Mouse (Mus musculus) bone marrow macrophage, adult 2 months (primary cell): ENCODE data around the gene Edar. TPM values are rescaled to one million over a fixed set of nuclear protein-coding genes. Genes with fewer than 3 reads are reported as not detected.
"Not testable (repeated sequence)": the region's sequence is repeated elsewhere in the genome, so short reads cannot be mapped to it uniquely, and the experiment has no call there.

Experiments
- H3K27ac ChIP-seq: 2 replicates; pipeline ENCODE4 v1.5.1; 2012; ENCODE audit warnings: low read depth, low read length; ENCODE audit not compliant: insufficient read depth
- H3K4me1 ChIP-seq: 2 replicates; pipeline ENCODE4 v1.6.1; 2012; ENCODE audit warnings: low read length; ENCODE audit not compliant: control insufficient read depth, insufficient read depth
- H3K4me3 ChIP-seq: 2 replicates; pipeline ENCODE4 v1.5.1; 2012; ENCODE audit warnings: mild to moderate bottlenecking, low read length, moderate library complexity; ENCODE audit not compliant: insufficient read depth
- CTCF ChIP-seq: IDR thresholded peaks from 2 replicates; pipeline ENCODE4 v1.5.1; 2012; ENCODE audit warnings: low read depth, mild to moderate bottlenecking, low read length, moderate library complexity
- POLR2A ChIP-seq: IDR thresholded peaks from 2 replicates; pipeline ENCODE4 v1.6.1; 2012; ENCODE audit warnings: mild to moderate bottlenecking, low read depth, low read length, borderline replicate concordance
- polyA plus RNA-seq: library from polyadenylated mRNA; stranded (reverse); fragments of >200 nt; gene quantifications from 2 replicates; pipeline ENCODE4 v1.2.4, GENCODE M21; 2012; ENCODE audit not compliant: missing spikeins, insufficient read depth, insufficient read length

Edar gene
- not detected in 2 replicates for polyA plus RNA-seq

DNA sequence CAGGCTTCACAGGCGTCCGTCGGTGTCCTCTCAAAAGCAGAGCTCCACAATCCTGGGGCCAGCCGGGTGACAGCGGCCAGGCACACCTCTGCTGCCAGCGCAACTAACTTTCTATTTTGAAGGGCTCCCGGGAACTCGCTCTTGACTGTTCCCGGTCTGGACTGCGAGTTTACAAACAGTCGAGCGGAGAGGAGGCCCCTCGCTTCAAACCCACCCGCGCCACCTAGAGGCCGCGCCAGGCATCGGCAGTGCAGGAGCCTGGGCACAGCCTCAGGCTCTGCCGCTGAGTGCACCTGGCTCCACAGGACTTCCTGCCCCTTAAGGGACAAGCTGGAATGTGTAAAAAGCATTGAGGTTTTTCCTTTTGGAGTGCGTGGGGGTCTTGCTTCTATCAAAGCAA is at the start of gene Edar:
TSS of gene Edar (minus strand) at position 122 of the 400 bp plus-strand sequence.
- TF ChIP-seq CTCF (peak; percentile 43), POLR2A (no peak)
- no peak within 1 kb of the TSS for H3K27ac ChIP-seq
- no peaks in the 10 kb centered on the region for H3K4me1 ChIP-seq
- H3K4me3 ChIP-seq, result no peak within 1 kb of the TSS

DNA sequence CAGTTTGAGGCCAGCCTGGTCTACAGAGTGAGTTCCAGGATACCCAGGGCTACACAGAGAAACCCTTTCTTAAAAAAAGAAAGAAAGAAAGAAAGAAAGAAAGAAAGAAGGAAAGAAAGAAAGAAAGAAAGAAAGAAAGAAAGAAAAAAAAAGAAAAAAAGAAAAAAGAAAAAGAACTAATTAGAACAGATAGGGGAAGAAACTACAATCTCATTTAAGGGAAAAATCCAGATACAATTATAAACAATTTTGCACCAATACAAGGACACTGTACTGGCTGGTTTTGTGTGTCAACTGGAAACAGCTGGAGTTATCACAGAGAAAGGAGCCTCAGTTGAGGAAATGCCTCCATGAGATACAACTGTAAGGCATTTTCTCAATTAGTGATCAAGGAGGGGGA is 42.7 kb upstream of the Edar start, which contains the start of gene Gm17542:
TSS of gene Gm17542 (minus strand) at position 101 of the 400 bp plus-strand sequence.
- H3K4me1 ChIP-seq, H3K27ac ChIP-seq, H3K4me3 ChIP-seq: not testable (repeated sequence)

DNA sequence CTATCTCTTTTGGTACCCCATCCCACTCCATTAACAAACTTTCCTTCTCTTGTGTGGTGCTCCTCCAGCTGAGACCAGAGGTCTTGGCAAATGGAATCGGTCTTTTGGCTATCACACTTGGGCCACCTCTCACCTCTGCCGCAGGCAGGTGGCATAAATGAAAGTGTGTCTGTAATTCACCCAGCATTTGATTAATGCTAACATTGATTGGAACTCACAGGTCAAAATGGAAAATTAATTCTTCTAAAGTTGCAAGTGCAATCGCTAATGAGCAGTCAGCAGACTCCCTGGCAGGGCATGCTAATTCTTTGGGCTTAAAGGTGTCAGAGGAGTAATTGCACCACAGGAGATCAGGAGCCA is 39.3 kb upstream of the Edar start:
- Histone ChIP-seq H3K4me1 (no peaks in the 10 kb centered on the region), H3K4me3 (peak overlapping the region; percentile 26; the same call in 1 of the 2 replicates), H3K27ac (no peak overlapping the region)
- no peak for TF ChIP-seq CTCF
- no peak for TF ChIP-seq POLR2A

DNA sequence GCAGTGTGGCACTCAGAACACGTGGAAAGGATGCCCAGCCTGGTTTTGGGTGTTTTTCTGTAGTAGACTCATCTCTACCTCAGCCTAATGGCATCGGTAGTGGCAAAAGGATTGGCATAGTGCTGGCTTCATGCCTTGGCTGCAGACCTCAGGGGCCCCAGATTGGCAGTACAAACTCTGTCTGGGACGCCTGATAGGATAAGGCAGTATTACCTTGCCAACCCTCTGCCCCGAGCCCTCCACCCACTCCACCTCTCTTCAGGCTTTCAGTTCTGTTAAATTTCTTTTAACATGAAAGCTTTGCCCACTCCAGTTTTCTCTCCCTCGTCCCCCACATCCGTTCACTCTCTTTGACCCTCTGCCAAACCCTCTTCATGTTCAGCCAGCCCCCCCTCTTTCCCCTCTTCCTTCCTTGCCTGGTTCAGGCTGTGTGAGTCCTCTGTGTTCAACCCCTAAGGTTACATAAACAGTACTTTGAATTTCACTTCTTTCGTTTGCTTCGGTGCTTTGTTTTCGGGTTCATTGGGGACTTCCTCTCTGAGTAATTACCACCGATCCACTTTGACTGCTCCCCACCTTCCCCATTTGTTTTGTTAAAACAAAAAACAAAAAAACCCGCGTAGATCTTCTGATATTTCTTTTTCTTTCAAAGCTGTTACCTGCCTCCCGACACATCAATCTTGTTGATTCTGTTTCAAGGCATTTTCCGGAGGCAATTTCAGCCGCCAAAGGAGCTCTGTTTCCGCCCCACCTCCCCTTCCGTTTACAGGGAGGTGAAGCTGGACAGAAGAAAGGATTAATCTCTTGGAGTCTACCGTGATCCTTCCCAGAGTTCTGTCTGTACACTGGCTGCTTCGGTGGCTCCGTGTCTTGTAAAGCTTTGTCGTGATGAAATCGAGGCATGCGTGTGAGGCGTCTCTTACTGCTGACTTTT is 38.7 kb upstream of the Edar start:
- peak overlapping the region; percentile 26 for H3K4me3 ChIP-seq
- TF ChIP-seq CTCF, result no peak
- TF ChIP-seq POLR2A, result no peak
- no peak overlapping the region for H3K27ac ChIP-seq
- H3K4me1 ChIP-seq, result no peaks in the 10 kb centered on the region

DNA sequence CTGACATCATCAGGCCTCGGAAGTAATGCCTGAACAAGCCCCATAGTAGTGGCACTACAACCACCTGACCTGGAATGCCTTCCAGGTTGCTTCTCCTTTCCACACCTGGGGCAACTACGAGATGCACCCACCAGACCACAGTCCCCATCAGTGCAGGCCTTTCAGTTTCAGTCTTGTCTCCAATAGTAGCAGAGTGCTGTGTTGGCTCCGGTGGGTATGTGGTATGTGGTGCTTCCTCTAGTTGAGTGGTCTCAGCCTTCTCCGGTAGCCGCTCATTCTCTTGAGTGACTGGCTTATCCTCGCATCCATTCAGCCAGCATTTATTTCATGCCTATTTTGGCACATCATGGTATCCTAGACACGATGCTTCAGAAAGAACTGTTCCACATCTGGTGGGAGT is 37.8 kb upstream of the Edar start:
- no peaks in the 10 kb centered on the region for H3K4me1 ChIP-seq
- TF ChIP-seq CTCF (no peak), POLR2A (no peak)
- H3K4me3 ChIP-seq, result no peak overlapping the region
- no peak overlapping the region for H3K27ac ChIP-seq

DNA sequence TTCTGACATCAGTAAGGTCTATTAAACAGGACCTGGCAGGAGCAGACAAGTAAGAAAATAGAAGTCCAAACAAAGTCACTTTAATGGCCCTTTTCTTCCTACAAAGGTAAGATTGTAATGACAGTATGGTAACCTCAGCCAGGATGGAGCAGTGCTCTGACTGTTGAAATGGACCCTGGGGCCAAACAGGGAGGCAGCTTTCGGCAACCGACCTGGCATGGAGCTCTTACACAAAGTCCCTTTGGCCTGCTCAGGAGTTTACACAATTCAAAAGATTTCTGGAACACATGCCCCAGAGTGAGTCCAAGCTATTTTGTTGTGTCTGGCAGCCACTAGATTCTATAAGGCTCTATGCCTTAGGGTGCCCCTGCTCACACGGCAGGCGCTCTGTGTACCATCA is 33.6 kb upstream of the Edar start:
- Histone ChIP-seq H3K27ac (no peak overlapping the region), H3K4me1 (no peaks in the 10 kb centered on the region), H3K4me3 (no peak overlapping the region)
- TF ChIP-seq POLR2A, result no peak
- no peak for TF ChIP-seq CTCF

DNA sequence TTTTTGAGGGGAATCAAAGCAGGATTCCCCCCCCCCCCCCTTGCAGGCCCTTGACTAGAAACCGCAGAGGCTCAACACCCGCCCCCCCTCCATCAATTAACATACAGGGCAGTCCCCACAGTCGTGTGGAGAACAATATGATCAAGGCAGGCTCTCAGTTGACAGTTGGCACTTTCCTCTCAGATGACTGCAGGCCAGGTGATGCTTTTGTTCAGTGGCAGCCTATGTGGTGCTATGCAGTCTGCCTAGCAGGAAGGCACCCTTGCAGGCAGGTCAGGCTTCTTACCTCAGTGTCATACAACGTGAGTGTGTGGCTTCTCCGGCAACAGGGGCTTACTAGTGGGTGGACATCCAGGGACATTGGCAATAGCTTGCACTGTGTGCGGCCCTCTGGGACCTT is 25.1 kb upstream of the Edar start:
- no peak for TF ChIP-seq CTCF
- no peak for TF ChIP-seq POLR2A
- H3K4me1 ChIP-seq, result no peaks in the 10 kb centered on the region
- H3K27ac ChIP-seq, result no peak overlapping the region
- H3K4me3 ChIP-seq, result no peak overlapping the region

DNA sequence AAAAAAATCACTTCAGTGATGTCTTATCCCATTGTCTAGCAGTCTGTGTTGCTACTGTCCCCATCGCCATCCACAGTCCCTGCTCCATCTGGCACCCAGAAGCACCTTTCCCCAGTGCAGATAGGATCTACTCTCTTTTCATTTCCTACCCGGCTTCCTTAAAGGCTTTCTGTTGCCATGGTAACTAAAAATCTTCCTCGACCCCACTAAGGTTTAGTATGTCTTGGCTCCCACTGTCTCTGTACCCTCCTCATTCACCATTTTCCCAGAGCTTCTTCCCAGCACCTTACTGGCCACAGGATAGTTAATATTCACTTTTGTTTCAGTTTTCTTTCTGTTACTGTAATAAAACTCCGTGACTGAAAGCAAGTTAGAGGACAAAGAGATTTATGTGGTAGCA is 24.7 kb upstream of the Edar start:
- no peaks in the 10 kb centered on the region for H3K4me1 ChIP-seq
- H3K4me3 ChIP-seq, result no peak overlapping the region
- TF ChIP-seq POLR2A (no peak), CTCF (no peak)
- no peak overlapping the region for H3K27ac ChIP-seq

DNA sequence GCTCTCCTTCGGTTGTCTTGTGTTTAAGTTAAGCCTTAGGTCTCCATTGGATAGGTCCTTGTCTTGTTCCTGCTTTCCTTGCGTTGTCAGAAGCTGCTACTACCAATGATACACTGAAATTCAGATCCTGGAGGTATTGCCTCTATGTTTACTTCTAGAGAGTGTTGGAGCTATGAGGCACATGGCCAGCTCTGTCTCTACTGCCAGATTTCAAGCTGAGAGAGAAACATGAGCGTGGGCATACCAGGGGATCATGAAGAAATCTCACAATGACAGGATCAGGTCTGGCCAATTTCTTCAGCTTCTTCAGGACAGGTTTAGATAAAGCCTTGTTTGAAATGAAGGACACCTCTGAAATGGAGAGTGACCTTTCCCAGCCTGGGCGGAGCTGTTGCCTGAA is 23.5 kb upstream of the Edar start:
- Histone ChIP-seq H3K4me1 (no peaks in the 10 kb centered on the region), H3K27ac (no peak overlapping the region), H3K4me3 (no peak overlapping the region)
- TF ChIP-seq CTCF (no peak), POLR2A (no peak)

DNA sequence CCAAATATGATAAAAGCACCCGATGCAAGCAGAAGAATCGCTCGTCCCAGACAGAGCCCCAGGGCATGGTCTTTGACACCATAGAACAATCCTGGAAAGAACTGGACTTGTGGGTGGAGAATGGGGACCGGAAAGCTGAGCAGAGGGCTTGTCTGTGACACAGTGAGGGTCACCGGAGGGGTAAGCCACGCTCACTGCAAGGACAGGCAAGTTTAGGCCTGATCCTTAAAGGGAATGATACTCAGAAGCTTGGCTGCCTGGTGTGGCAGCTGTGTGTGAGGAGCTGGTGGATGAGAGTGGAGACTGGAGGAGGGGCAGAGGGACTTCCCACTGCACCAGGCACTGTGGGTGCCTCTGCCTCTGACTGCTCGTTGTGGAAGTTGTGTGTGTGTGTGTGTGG is 15.6 kb upstream of the Edar start:
- no peaks in the 10 kb centered on the region for H3K4me1 ChIP-seq
- no peak overlapping the region for H3K4me3 ChIP-seq
- H3K27ac ChIP-seq, result no peak overlapping the region
- TF ChIP-seq POLR2A, result no peak
- no peak for TF ChIP-seq CTCF

DNA sequence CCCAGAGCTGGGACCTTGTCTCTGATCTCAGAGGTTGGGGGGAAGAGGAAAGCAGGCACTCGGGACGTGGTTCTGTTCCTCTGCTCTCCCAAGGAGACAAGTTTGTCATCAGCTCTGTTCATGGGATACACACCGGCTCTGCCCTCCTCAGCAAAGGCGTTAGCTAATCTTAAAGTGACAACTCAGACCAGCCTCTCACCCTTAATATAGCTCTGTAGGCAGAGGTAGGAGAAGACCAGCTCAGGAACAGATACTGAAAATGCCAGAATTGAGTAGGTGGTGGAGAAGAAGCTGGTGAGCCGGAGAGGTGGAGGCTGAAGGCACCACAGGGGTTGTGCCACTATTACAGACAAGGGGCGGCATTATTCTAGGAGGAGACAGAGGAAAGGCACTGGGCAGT is 3.8 kb upstream of the Edar start:
- TF ChIP-seq CTCF (no peak), POLR2A (no peak)
- no peaks in the 10 kb centered on the region for H3K4me1 ChIP-seq
- H3K27ac ChIP-seq, result no peak overlapping the region
- no peak overlapping the region for H3K4me3 ChIP-seq
